ENCODE assay signal across 12 mouse cellular contexts in the genomic region with DNA sequence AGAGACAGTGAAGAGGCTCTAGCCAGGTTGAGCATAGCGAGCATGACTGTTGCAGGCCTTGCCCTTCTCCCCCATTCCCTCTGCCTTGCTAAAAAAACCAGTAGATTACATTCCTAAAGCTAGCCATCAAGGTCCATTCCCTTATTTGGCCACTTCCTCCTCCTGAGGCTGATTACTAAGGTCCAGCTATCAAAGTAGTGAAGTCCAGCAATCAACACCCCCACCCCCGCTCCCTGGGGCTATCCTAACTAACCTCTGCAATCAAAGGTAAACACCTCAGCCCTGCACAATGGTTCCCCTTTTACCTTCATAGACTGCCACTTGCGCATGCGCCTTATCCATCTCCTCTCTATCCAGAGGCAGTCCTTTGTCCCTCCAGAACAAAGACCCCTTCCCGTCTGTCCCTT.
DNase-seq lines count a peak whose midpoint lies in the region; ATAC-seq and TF ChIP-seq lines count a peak whose summit lies in the region.
"Had no signal": no experiment of that assay in that cellular context is flagged by ENCODE, and none has a peak within 500 bp of the region (broad histone marks: within the 10 kb centered on the region; RNA-seq: fewer than 3 reads in every experiment).

No protein-coding gene starts in this region.

- TF ChIP-seq CTCF in liver, postnatal 0 days (IDR thresholded peaks at IDR 0.05; ENCODE audit: low read depth) = no peak

- H3K27ac ChIP-seq in liver, postnatal 0 days (ENCODE audit: low read depth) = no peak overlapping the region
- no peak overlapping the region for H3K27ac ChIP-seq in liver, embryonic 11.5 days (ENCODE audit: low read depth, low read length)
- H3K27ac ChIP-seq: heart, embryonic 15.5 days had no signal

- no peak for TF ChIP-seq EP300 in liver, postnatal 0 days (IDR thresholded peaks at IDR 0.05; ENCODE audit: low read depth)

- no peak overlapping the region for H3K9ac ChIP-seq in liver, postnatal 0 days (replicated peaks)
- H3K9ac ChIP-seq in liver, embryonic 11.5 days (ENCODE audit: low read depth, low read length) = no peak overlapping the region
- H3K9ac ChIP-seq: heart, embryonic 15.5 days had no signal

- H3K4me2 ChIP-seq in liver, postnatal 0 days (ENCODE audit: low read depth, low read length) = no peak overlapping the region
- no peak overlapping the region for H3K4me2 ChIP-seq in liver, embryonic 11.5 days
- H3K4me2 ChIP-seq: heart, embryonic 15.5 days had no signal

- WGBS in liver, postnatal 0 days (ENCODE audit: insufficient replicate concordance) = 47% methylated on average over 5 of the region's 5 CpGs
- WGBS in liver, embryonic 11.5 days = 31% methylated on average over 5 of the region's 5 CpGs

- H3K4me1 ChIP-seq in liver, postnatal 0 days (ENCODE audit: insufficient read depth) = no peaks in the 10 kb centered on the region
- no peaks in the 10 kb centered on the region for H3K4me1 ChIP-seq in liver, embryonic 11.5 days (replicated peaks; ENCODE audit: control insufficient read depth, insufficient read depth, low read length)

- DNase-seq in liver, postnatal 0 days = no peak
- no peak for DNase-seq in liver, embryonic 11.5 days (ENCODE audit: low spot score)
- DNase-seq in R1 (ENCODE audit: low read depth, low spot score) = peak; percentile 67
- peak; percentile 10 for DNase-seq in adrenal gland, postnatal 25 days
- peak; percentile 21 for DNase-seq in kidney, postnatal 14 days
- no peak for DNase-seq in spleen, postnatal 4 days (ENCODE audit: low spot score in 2 of 2)
- no peak for DNase-seq in cerebellum, adult 11-12 months
- DNase-seq: cerebellum, adult 18-20 months; layer of hippocampus, adult 9-11 months; liver had no signal

- no peaks in the 10 kb centered on the region for H3K36me3 ChIP-seq in liver, postnatal 0 days (replicated peaks; ENCODE audit: insufficient read depth, low read length)
- no peaks in the 10 kb centered on the region for H3K36me3 ChIP-seq in liver, embryonic 11.5 days (ENCODE audit: control insufficient read depth, insufficient read depth, low read length)
- H3K36me3 ChIP-seq: heart, embryonic 15.5 days had no signal

- no peaks in the 10 kb centered on the region for H3K9me3 ChIP-seq in liver, postnatal 0 days (ENCODE audit: low read length)
- no peaks in the 10 kb centered on the region for H3K9me3 ChIP-seq in liver, embryonic 11.5 days (ENCODE audit: control insufficient read depth, low read length)
- H3K9me3 ChIP-seq: heart, embryonic 15.5 days had no signal

- ATAC-seq in liver, postnatal 0 days = 0 out of 2 replicates have a peak, but pooled peaks have one; percentile 33
- ATAC-seq in liver, embryonic 11.5 days (replicated peaks; ENCODE audit: low FRiP score) = no peak
- ATAC-seq in megakaryocyte progenitor cell, adult 5-6 weeks (replicated peaks; ENCODE audit: poor library complexity) = no peak

- H3K27me3 ChIP-seq in liver, postnatal 0 days (ENCODE audit: insufficient read depth, low read length) = peaks cover 2% of the 10 kb centered on the region; the same call in 1 of the 2 replicates
- peaks cover 15% of the 10 kb centered on the region; the same call in 1 of the 2 replicates for H3K27me3 ChIP-seq in liver, embryonic 11.5 days (replicated peaks; ENCODE audit: control insufficient read depth, insufficient read depth, low read length)
- H3K27me3 ChIP-seq: heart, embryonic 15.5 days had no signal

- no peak overlapping the region for H3K4me3 ChIP-seq in liver, postnatal 0 days (ENCODE audit: low read depth, low read length)
- H3K4me3 ChIP-seq in liver, embryonic 11.5 days (ENCODE audit: low read depth, low read length) = no peak overlapping the region
- H3K4me3 ChIP-seq: heart, embryonic 15.5 days had no signal

Comparison
In these comparisons a context has a peak if more than half of its experiments do, and no peak if none do; other contexts are left out.
1. DNase-seq: peak in R1 (single experiment), adrenal gland, postnatal 25 days (single experiment) and kidney, postnatal 14 days (single experiment); none in liver, postnatal 0 days (single experiment), liver, embryonic 11.5 days (single experiment), spleen, postnatal 4 days (0 of 2) and cerebellum, adult 11-12 months (single experiment).